Mouse (Mus musculus): Measurements from ENCODE around the gene Trim30b.
"Not testable (repeated sequence)": the region's sequence is repeated elsewhere in the genome, so short reads cannot be mapped to it uniquely, and the experiment has no call there.

Gene Trim30b

DNA sequence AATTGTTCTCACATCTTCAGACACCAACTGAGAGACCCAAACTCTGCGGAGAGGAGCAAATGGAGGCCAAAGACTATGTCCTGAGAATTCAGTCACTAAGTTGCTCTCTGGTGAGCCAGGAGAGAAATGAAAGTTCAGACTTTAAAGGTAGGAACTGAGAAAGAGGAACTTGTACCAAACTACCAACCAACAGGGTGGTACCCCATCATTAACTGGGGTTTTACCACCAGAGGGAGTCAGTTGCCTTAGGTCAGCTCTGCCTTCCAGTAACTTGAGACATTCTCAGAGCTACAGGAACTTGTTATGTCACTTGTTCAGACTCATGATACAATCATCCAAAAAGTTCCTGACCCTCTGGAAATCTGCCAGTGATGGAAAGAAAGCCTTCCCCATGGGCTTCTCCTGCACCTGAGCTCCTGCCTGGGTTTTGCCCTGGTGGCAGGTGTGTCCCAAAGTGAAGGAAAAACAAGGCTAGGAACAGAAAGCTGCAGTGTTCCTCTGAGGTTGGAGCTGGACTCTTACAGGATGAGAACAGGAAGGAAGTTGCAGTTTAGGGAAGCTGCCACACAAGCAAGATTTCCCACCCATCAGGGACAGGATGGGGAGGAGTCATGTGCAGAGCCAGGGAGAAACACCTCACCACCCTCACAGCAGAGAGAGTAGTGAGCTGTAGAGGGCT is at the start of gene Trim30b:
Trim30b (minus strand) TSS at position 149 of the 679 bp plus-strand sequence.
- DNase-seq (ENCODE audit: low read depth, low spot score), result no peak

DNA sequence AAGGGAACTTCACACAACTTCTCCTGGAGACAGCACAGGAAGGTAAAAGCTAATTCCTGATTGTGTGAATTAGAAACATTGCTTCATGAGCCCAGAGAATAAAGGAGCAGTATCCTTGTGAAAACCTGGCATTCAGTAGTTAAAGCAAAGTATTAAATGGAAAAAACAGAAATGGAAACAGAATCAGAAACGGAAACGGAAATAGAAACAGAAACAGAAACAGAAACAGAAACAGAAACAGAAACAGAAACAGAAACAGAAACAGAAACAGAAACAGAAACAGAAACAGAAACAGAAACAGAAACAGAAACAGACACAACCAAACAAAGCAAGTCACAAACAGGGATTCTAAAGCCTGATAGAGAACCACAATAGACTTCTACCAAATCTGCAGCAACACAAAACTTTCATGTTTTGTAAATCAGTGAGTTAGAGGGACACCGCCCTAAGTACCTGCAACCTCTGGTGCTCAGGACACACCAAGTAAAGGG is 34.8 kb upstream of the Trim30b start:
- no peak for DNase-seq (ENCODE audit: low read depth, low spot score)

DNA sequence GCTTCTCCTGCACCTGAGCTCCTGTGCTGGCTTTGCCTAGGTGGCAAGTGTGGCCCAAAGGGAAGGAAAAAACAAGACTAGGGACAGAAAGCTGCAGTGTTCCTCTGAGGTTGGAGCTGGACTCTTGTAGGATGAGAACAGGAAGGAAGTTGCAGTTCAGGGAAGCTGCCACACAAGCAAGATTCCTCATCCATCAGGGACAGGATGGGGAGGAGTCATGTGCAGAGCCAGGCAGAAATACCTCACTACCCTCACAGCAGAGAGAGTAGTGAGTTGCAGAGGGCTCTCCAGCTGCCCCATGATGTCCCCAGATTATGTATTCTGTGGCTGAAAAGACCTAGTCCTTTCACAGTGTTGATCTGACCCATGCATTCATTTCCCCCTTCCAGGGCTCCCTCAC is 31.5 kb upstream of the Trim30b start:
- no peak for DNase-seq (ENCODE audit: low read depth, low spot score)

DNA sequence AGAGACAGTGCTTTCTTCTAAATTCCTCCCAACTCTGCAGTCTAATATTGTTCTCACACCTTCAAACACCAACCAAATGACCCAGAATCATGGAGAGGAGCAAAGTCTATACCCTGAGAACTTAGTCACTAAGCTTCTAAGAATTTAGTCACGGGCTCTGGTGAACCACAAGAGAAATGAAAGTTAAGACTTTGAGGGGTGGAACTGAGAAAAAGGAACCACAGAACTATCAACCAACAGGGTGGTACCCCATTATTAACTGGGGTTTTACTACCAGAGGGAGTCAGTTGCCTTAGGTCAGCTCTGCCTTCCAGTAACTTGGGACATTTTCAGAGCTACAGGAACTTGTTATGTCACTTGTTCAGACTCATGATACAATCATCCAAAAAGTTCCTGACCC is 31.0 kb upstream of the Trim30b start, which contains the start of gene Trim30c:
Trim30c (minus strand) TSS at position 140 of the 400 bp plus-strand sequence.
- no peak for DNase-seq (ENCODE audit: low read depth, low spot score)

DNA sequence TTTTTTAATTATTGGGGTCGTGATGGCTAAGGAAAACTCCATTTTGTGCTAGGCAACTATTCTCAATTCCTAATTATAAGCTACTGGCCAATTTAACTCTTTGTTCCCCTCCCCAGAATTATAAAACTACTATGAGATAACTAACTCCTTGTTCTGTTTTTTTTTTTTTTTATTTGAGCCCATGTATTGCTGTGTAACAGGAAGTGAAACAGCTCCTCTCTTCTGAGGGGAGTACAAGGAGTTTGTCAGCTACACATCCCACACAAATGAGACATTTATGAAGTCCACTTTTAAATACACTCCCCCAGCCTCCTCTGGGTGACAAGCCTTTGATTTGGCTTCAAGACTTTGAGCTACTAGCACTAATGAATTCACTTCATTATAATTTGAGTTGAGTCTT is 28.8 kb upstream of the Trim30b start:
- no peak for DNase-seq (ENCODE audit: low read depth, low spot score)

DNA sequence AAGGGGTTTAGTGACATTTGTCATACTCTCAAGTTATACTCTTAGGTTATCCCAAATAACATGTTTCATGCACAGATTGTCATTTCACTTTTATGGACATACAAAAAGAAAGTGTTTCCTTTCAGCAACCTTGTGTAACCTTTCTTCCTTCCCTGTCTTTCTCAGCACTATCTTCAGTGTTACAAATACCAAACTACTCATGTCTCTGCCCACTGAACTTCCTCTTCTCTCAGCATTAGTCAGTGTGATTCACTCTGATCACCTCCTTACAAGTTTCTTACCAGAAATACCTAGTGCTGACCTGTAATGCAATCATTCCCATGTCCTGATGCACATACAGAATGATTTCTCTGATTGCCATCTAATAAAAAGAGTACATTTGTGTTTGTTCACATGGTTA is 3.3 kb downstream of the Trim30b start:
- no peak for DNase-seq (ENCODE audit: low read depth, low spot score)

DNA sequence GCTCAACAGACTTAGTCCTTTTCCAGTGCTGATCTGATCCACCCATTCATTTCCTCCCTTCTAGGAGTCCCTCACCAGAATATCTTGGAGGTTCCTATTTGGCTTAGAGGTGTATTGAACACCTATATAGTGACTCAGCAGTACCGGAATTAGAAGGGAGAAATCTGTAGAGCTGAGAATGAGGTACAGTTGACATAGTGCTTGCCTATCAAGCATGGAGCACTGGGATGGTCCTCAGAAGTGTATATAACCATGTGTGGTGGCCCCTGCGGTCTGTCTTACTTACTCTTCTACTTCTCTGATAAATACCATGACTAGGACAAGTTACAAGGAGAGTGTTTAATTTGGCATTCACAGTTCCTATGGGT is 16.1 kb downstream of the Trim30b start:
- DNase-seq (ENCODE audit: low read depth, low spot score), result no peak

DNA sequence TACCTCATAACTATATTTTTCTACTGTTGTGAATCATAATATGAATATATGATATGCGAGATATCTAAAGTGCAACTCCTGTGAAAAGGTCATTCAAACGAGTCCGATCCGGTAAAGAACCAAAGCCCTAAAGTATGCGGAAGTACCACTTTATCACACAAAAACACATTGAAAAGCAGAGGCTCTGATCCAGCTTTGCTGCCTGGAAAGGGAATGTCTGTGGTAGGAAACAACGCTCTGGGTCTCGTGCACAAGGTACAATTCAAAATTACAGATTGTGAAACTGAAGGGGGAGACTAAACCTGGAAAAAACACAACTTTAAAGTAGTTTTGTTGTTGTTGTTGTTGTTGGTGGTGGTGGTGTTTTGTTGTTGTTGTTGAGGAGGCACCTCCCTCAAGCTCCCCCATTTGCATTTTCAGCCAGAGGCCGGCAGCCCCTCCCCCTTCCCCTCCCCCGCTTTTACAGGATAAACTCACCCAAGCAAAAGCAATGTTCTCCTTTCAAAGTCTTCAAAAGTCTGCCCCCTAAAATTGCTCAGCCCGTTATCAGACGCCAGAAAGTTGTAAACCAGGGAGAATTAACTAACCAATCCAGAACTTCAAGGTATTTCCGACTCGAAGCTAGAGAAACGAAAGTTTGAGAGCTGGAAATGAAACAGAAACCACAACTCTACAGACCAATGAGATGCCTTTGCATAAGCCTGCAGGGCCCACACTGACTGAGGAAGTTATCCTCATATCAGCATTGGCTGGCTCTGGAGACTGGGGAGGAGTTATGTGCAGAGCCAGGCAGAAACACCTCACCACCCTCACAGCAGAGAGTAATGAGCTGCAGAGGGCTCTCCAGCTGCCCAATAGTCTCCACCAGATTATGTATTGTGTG is 16.7 kb downstream of the Trim30b start, which contains the start of gene Trim12c:
Trim12c (minus strand) TSS at position 646 of the 883 bp plus-strand sequence.
- peak; percentile 6 for DNase-seq (ENCODE audit: low read depth, low spot score)

DNA sequence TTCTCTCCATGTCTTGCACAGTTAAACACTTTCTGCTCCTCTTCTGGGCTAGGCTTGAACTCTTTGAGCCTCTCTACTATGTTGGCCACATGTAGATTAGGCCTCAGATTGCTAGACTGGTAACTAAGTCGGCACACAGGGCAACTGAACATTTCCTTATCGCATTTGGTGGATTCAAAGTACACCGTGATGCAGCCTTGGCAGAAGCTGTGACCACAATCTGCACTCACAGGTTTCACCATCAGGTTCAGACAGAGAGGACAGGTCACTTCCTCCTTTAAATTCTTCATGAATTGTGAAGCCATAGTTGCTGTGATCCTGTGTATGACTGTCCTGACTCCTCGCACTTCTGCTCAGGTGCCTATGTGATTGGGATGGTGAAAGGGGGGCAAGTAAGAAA is 21.6 kb downstream of the Trim30b start:
- DNase-seq (ENCODE audit: low read depth, low spot score), result not testable (repeated sequence)

DNA sequence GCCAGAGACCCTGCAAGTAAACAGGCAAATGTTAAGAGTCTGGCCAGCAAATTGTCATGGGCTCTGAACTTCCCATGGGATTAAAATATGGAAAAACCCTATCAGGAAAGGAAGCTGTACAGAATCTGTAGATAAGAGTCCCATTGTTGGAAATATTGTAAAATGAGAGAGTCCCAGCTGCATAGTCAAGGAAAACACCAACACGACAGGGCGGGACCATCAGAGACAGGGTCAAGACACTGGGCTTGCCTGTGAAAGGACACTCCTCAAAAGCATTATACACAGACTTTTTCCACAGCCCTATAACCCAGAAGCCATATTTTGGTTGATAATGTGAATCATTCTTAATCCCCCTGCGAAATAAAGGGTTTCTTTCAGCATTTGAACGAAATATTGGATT is 28.9 kb downstream of the Trim30b start:
- DNase-seq (ENCODE audit: low read depth, low spot score), result not testable (repeated sequence)

DNA sequence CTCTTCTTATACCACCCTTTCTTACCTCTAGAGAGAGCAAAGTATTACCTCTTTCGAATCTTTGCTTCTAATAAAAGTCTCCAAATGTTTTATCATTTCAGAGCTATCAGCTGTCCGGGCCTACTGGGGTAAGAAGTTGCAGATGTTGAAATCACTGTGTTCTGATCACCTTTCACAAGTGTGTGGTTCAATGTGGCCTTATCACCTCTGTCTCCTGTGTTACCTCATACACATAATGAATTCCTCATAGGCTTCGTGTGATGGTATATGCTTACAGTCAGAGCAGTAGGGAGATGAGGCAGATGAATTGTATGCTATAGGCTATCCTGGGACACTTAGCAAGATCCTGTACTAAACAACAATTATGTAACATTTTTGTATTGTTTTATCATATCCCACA is 34.1 kb downstream of the Trim30b start:
- DNase-seq (ENCODE audit: low read depth, low spot score), result not testable (repeated sequence)

DNA sequence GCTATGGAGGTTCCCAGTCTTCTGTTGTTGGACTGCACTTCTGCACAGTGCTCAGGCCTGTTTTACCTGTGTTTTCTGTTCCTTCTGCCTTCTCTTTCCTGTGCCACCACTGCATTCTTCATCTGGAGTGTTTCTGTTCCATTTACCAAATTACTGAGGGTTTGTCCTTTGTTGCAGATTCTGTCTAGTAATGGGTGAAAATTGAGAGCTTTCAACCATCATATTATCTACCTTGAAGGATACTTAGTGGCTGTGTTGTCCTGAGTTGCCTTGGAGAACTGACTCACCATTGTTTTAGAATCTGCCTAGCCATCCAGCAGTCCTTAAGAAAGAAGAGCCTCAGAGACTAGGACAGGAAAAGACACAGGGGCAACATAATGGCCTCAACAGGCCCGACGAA is 40.5 kb downstream of the Trim30b start, which contains the start of gene Trim34b:
Trim34b (plus strand) TSS at position 301 of the 400 bp plus-strand sequence.
- not testable (repeated sequence) for DNase-seq (ENCODE audit: low read depth, low spot score)

DNA sequence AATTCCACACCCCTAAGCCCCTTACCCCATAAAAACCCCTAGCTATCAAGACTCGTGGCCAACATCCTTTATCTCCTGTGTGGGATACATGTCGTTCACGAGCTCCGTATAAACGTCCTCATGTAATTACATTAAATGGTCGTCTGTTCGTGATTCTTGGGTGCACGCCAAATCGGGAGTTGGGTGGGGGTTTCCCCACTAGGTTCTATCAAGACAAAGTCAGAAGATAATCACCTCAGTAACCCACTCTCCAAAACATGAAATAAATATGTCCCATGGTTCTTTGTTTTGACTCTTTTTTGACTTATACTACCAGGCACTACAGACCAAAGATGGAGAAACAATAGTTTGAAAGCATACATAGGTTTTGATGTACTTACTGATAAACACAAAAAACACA is 47.7 kb downstream of the Trim30b start:
- DNase-seq (ENCODE audit: low read depth, low spot score), result no peak

DNA sequence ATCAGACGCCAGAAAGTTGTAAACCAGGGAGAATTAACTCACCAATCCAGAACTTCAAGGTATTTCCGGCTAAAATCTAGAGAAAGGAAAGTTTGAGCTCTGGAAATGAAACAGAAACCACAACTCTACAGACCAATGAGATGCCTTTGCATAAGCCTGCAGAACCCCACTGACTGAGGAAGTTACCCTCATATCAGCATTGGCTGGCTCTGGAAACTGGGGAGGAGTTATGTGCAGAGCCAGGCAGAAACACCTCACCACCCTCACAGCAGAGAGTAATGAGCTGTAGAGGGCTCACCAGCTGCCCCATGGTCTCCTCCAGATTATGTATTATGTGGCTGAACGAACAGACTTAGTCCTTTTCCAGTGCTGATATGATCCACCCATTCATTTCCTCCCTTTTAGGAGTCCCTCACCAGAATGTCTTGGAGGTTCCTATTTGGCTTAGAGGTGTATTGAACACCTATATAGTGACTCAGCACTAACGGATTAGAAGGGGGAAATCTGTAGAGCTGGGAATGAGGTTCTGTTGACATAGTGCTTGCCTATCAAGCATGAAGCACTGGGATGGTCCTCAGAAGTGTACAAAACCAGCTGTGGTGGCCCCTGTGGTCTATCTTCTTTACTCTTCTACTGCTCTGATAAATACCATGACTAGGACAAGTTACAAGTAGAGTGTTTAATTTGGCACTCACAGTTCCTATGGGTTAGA is 54.2 kb downstream of the Trim30b start, which contains the start of gene Trim12a:
Trim12a (minus strand) TSS at position 98 of the 712 bp plus-strand sequence.
- DNase-seq (ENCODE audit: low read depth, low spot score), result not testable (repeated sequence)

DNA sequence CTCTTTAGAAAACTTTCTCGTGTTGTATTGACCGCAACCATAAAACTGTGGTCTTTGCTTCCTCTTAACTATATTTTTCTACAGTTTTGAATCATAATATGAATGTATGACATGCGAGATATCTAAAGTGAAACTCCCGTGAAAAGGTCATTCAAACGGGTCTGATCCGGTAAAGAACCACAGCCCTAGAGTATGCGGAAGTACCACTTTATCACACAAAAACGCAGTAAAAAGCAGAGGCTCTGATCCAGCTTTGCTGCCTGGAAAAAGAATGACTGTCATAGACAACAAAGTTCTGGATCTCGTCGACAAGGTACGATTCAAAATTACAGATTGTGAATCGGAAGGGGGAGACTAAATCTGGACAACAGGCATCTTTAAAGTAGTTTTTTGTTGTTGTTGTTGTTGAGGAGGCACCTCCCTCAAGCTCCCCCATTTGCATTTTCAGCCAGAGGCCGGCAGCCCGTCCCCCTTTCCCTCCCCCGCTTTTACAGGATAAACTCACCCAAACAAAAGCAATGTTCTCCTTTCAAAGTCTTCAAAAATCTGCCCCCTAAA is 54.8 kb downstream of the Trim30b start:
- DNase-seq (ENCODE audit: low read depth, low spot score), result no peak

Data from telencephalon, adult 2 months (tissue).